Mouse (Mus musculus) thymus, postnatal 4 days (tissue): ENCODE results near the gene Pcdh15.

ENCODE experiments used
- DNase-seq: peaks from one replicate; pipeline ENCODE4 v3.0.0; 2021

Pcdh15 gene

GRCm38 (mm10) chr10:74023091-74023490 is 923.9 kb downstream of the Pcdh15 start:
- DNase-seq: no peak

- no peak for DNase-seq
Observed at GRCm38 (mm10) chr10:74053059-74053458, 953.9 kb downstream of the Pcdh15 start.

GRCm38 (mm10) chr10:74086653-74087052 is 987.5 kb downstream of the Pcdh15 start:
- DNase-seq: no peak

GRCm38 (mm10) chr10:74098296-74098695 is 999.2 kb downstream of the Pcdh15 start:
- no peak for DNase-seq

- no peak for DNase-seq
Observed at GRCm38 (mm10) chr10:74114107-74114506, 1015.0 kb downstream of the Pcdh15 start.

GRCm38 (mm10) chr10:74116817-74117216 is 1017.7 kb downstream of the Pcdh15 start:
- no peak for DNase-seq

- DNase-seq: no peak
Observed at GRCm38 (mm10) chr10:74123421-74123820, 1024.3 kb downstream of the Pcdh15 start.

- no peak for DNase-seq
Observed at GRCm38 (mm10) chr10:74129192-74129591, 1030.0 kb downstream of the Pcdh15 start.

GRCm38 (mm10) chr10:74129665-74130064 is 1030.5 kb downstream of the Pcdh15 start:
- no peak for DNase-seq

- no peak for DNase-seq
Observed at GRCm38 (mm10) chr10:74130805-74131204, 1031.7 kb downstream of the Pcdh15 start.

GRCm38 (mm10) chr10:74147966-74148365 is 1048.8 kb downstream of the Pcdh15 start:
- no peak for DNase-seq

GRCm38 (mm10) chr10:74181921-74182320 is 1082.8 kb downstream of the Pcdh15 start:
- no peak for DNase-seq

GRCm38 (mm10) chr10:74203650-74204049 is 1104.5 kb downstream of the Pcdh15 start:
- no peak for DNase-seq

- DNase-seq: no peak
Observed at GRCm38 (mm10) chr10:74217268-74217667, 1118.1 kb downstream of the Pcdh15 start.

- DNase-seq: no peak
Observed at GRCm38 (mm10) chr10:74220439-74220838, 1121.3 kb downstream of the Pcdh15 start.

- no peak for DNase-seq
Observed at GRCm38 (mm10) chr10:74257716-74258446, 1158.7 kb downstream of the Pcdh15 start.

GRCm38 (mm10) chr10:74258639-74259038 is 1159.5 kb downstream of the Pcdh15 start:
- DNase-seq: no peak

- DNase-seq: no peak
Observed at GRCm38 (mm10) chr10:74269637-74270269, 1170.6 kb downstream of the Pcdh15 start.

- DNase-seq: no peak
Observed at GRCm38 (mm10) chr10:74270894-74271293, 1171.8 kb downstream of the Pcdh15 start.

GRCm38 (mm10) chr10:74304120-74304519 is 1205.0 kb downstream of the Pcdh15 start:
- DNase-seq: no peak

GRCm38 (mm10) chr10:74305439-74306158 is 1206.5 kb downstream of the Pcdh15 start:
- no peak for DNase-seq

GRCm38 (mm10) chr10:74307035-74307434 is 1207.9 kb downstream of the Pcdh15 start:
- no peak for DNase-seq

- no peak for DNase-seq
Observed at GRCm38 (mm10) chr10:74316091-74316490, 1216.9 kb downstream of the Pcdh15 start.

GRCm38 (mm10) chr10:74335412-74335811 is 1236.3 kb downstream of the Pcdh15 start:
- DNase-seq: no peak
